Mouse (Mus musculus): ENCODE measurements at regions not wholly inside any gene's neighbourhood (a gene's known extent, or its start where the extent isn't known, plus 50 kb on each side); places are given as distances from the start of the nearest gene placed in this dataset.

- Histone ChIP-seq H3K4me3 (ENCODE audit: low read depth, low read length) (no peak overlapping the region), H3K9ac (replicated peaks; ENCODE audit: low read length) (no peak overlapping the region), H3K9me3 (replicated peaks; ENCODE audit: control insufficient read depth, low read length) (no peaks in the 10 kb centered on the region), H3K27ac (replicated peaks; ENCODE audit: low read depth, low read length) (no peak overlapping the region), H3K27me3 (ENCODE audit: control insufficient read depth, insufficient read depth, low read length) (no peaks in the 10 kb centered on the region), H3K4me2 (ENCODE audit: low read depth, low read length) (no peak overlapping the region), H3K36me3 (replicated peaks; ENCODE audit: control insufficient read depth, insufficient read depth, low read depth, low read length) (no peaks in the 10 kb centered on the region), H3K4me1 (ENCODE audit: control insufficient read depth, insufficient read depth, low read length) (no peaks in the 10 kb centered on the region)
- DNase-seq (ENCODE audit: low spot score) (no peak), ATAC-seq (replicated peaks; ENCODE audit: insufficient number of reproducible peaks, low FRiP score, low TSS enrichment, low read depth) (no peak)
- whole genome bisulfite sequencing: 69% methylated on average over 3 of the region's 3 CpGs
These were observed 237.1 kb upstream of the Dio3 start for GRCm38 (mm10) chr12:110041782-110042181.

GRCm38 (mm10) chr12:110044266-110044665 lies 234.6 kb upstream of the Dio3 start:
- ATAC-seq (replicated peaks; ENCODE audit: insufficient number of reproducible peaks, low FRiP score, low TSS enrichment, low read depth) (no peak), DNase-seq (ENCODE audit: low spot score) (no peak)
- Histone ChIP-seq H3K9me3 (replicated peaks; ENCODE audit: control insufficient read depth, low read length) (no peaks in the 10 kb centered on the region), H3K27me3 (ENCODE audit: control insufficient read depth, insufficient read depth, low read length) (no peaks in the 10 kb centered on the region), H3K4me3 (ENCODE audit: low read depth, low read length) (no peak overlapping the region), H3K27ac (replicated peaks; ENCODE audit: low read depth, low read length) (no peak overlapping the region), H3K4me2 (ENCODE audit: low read depth, low read length) (no peak overlapping the region), H3K9ac (replicated peaks; ENCODE audit: low read length) (no peak overlapping the region), H3K4me1 (ENCODE audit: control insufficient read depth, insufficient read depth, low read length) (no peaks in the 10 kb centered on the region), H3K36me3 (replicated peaks; ENCODE audit: control insufficient read depth, insufficient read depth, low read depth, low read length) (no peaks in the 10 kb centered on the region)
- WGBS: 77% methylated on average over 5 of the region's 5 CpGs

GRCm38 (mm10) chr12:110044721-110045120 lies 234.1 kb upstream of the Dio3 start:
- no peak for DNase-seq (ENCODE audit: low spot score)
- Histone ChIP-seq H3K4me2 (ENCODE audit: low read depth, low read length) (no peak overlapping the region), H3K4me1 (ENCODE audit: control insufficient read depth, insufficient read depth, low read length) (no peaks in the 10 kb centered on the region), H3K36me3 (replicated peaks; ENCODE audit: control insufficient read depth, insufficient read depth, low read depth, low read length) (no peaks in the 10 kb centered on the region), H3K27ac (replicated peaks; ENCODE audit: low read depth, low read length) (no peak overlapping the region), H3K27me3 (ENCODE audit: control insufficient read depth, insufficient read depth, low read length) (no peaks in the 10 kb centered on the region), H3K9ac (replicated peaks; ENCODE audit: low read length) (no peak overlapping the region), H3K9me3 (replicated peaks; ENCODE audit: control insufficient read depth, low read length) (no peaks in the 10 kb centered on the region), H3K4me3 (ENCODE audit: low read depth, low read length) (no peak overlapping the region)
- no peak for ATAC-seq (replicated peaks; ENCODE audit: insufficient number of reproducible peaks, low FRiP score, low TSS enrichment, low read depth)
- WGBS: 91% methylated on average over 5 of the region's 5 CpGs

GRCm38 (mm10) chr12:110045770-110046330 lies 233.0 kb upstream of the Dio3 start:
- DNase-seq (ENCODE audit: low spot score) (no peak), ATAC-seq (replicated peaks; ENCODE audit: insufficient number of reproducible peaks, low FRiP score, low TSS enrichment, low read depth) (no peak)
- Histone ChIP-seq H3K27me3 (ENCODE audit: control insufficient read depth, insufficient read depth, low read length) (no peaks in the 10 kb centered on the region), H3K9me3 (replicated peaks; ENCODE audit: control insufficient read depth, low read length) (no peaks in the 10 kb centered on the region), H3K36me3 (replicated peaks; ENCODE audit: control insufficient read depth, insufficient read depth, low read depth, low read length) (no peaks in the 10 kb centered on the region), H3K4me3 (ENCODE audit: low read depth, low read length) (no peak overlapping the region), H3K9ac (replicated peaks; ENCODE audit: low read length) (no peak overlapping the region), H3K4me2 (ENCODE audit: low read depth, low read length) (no peak overlapping the region), H3K27ac (replicated peaks; ENCODE audit: low read depth, low read length) (no peak overlapping the region), H3K4me1 (ENCODE audit: control insufficient read depth, insufficient read depth, low read length) (no peaks in the 10 kb centered on the region)
- WGBS: 71% methylated on average over 17 of the region's 17 CpGs

GRCm38 (mm10) chr12:110046613-110047012 lies 232.3 kb upstream of the Dio3 start:
- WGBS: 57% methylated on average over 9 of the region's 9 CpGs
- DNase-seq (ENCODE audit: low spot score) (no peak), ATAC-seq (replicated peaks; ENCODE audit: insufficient number of reproducible peaks, low FRiP score, low TSS enrichment, low read depth) (no peak)
- Histone ChIP-seq H3K4me3 (ENCODE audit: low read depth, low read length) (no peak overlapping the region), H3K4me1 (ENCODE audit: control insufficient read depth, insufficient read depth, low read length) (no peaks in the 10 kb centered on the region), H3K36me3 (replicated peaks; ENCODE audit: control insufficient read depth, insufficient read depth, low read depth, low read length) (no peaks in the 10 kb centered on the region), H3K27me3 (ENCODE audit: control insufficient read depth, insufficient read depth, low read length) (no peaks in the 10 kb centered on the region), H3K9me3 (replicated peaks; ENCODE audit: control insufficient read depth, low read length) (no peaks in the 10 kb centered on the region), H3K4me2 (ENCODE audit: low read depth, low read length) (no peak overlapping the region), H3K9ac (replicated peaks; ENCODE audit: low read length) (no peak overlapping the region), H3K27ac (replicated peaks; ENCODE audit: low read depth, low read length) (no peak overlapping the region)

GRCm38 (mm10) chr12:110047466-110048250 lies 231.2 kb upstream of the Dio3 start:
- Histone ChIP-seq H3K27me3 (ENCODE audit: control insufficient read depth, insufficient read depth, low read length) (no peaks in the 10 kb centered on the region), H3K4me3 (ENCODE audit: low read depth, low read length) (no peak overlapping the region), H3K4me1 (ENCODE audit: control insufficient read depth, insufficient read depth, low read length) (no peaks in the 10 kb centered on the region), H3K36me3 (replicated peaks; ENCODE audit: control insufficient read depth, insufficient read depth, low read depth, low read length) (no peaks in the 10 kb centered on the region), H3K9ac (replicated peaks; ENCODE audit: low read length) (no peak overlapping the region), H3K27ac (replicated peaks; ENCODE audit: low read depth, low read length) (no peak overlapping the region), H3K4me2 (ENCODE audit: low read depth, low read length) (no peak overlapping the region), H3K9me3 (replicated peaks; ENCODE audit: control insufficient read depth, low read length) (no peaks in the 10 kb centered on the region)
- WGBS: 79% methylated on average over 16 of the region's 16 CpGs
- no peak for DNase-seq (ENCODE audit: low spot score)
- ATAC-seq (replicated peaks; ENCODE audit: insufficient number of reproducible peaks, low FRiP score, low TSS enrichment, low read depth): no peak

GRCm38 (mm10) chr12:110049154-110049736 lies 229.6 kb upstream of the Dio3 start:
- Histone ChIP-seq H3K36me3 (replicated peaks; ENCODE audit: control insufficient read depth, insufficient read depth, low read depth, low read length) (no peaks in the 10 kb centered on the region), H3K9me3 (replicated peaks; ENCODE audit: control insufficient read depth, low read length) (no peaks in the 10 kb centered on the region), H3K4me2 (ENCODE audit: low read depth, low read length) (no peak overlapping the region), H3K4me1 (ENCODE audit: control insufficient read depth, insufficient read depth, low read length) (no peaks in the 10 kb centered on the region), H3K27ac (replicated peaks; ENCODE audit: low read depth, low read length) (no peak overlapping the region), H3K27me3 (ENCODE audit: control insufficient read depth, insufficient read depth, low read length) (no peaks in the 10 kb centered on the region), H3K9ac (replicated peaks; ENCODE audit: low read length) (no peak overlapping the region), H3K4me3 (ENCODE audit: low read depth, low read length) (no peak overlapping the region)
- ATAC-seq (replicated peaks; ENCODE audit: insufficient number of reproducible peaks, low FRiP score, low TSS enrichment, low read depth): no peak
- no peak for DNase-seq (ENCODE audit: low spot score)
- WGBS: 87% methylated on average over 10 of the region's 10 CpGs

- H3K9ac ChIP-seq (replicated peaks; ENCODE audit: low read length): no peak overlapping the region
- no peaks in the 10 kb centered on the region for H3K27me3 ChIP-seq (ENCODE audit: control insufficient read depth, insufficient read depth, low read length)
- H3K27ac ChIP-seq (replicated peaks; ENCODE audit: low read depth, low read length): no peak overlapping the region
- no peaks in the 10 kb centered on the region for H3K36me3 ChIP-seq (replicated peaks; ENCODE audit: control insufficient read depth, insufficient read depth, low read depth, low read length)
- 86% methylated on average over 5 of the region's 5 CpGs for WGBS
- no peak overlapping the region for H3K4me3 ChIP-seq (ENCODE audit: low read depth, low read length)
- H3K9me3 ChIP-seq (replicated peaks; ENCODE audit: control insufficient read depth, low read length): no peaks in the 10 kb centered on the region
- H3K4me1 ChIP-seq (ENCODE audit: control insufficient read depth, insufficient read depth, low read length): no peaks in the 10 kb centered on the region
- H3K4me2 ChIP-seq (ENCODE audit: low read depth, low read length): no peak overlapping the region
- DNase-seq (ENCODE audit: low spot score) (no peak), ATAC-seq (replicated peaks; ENCODE audit: insufficient number of reproducible peaks, low FRiP score, low TSS enrichment, low read depth) (no peak)
These were observed 219.5 kb upstream of the Dio3 start for GRCm38 (mm10) chr12:110059321-110059720.
